35 mouse cellular contexts compared by ENCODE assay signal in genomic region chr3:69689791-69690190, GRCm38 (mm10).
"Had no signal": no experiment of that assay in that cellular context is flagged by ENCODE, and none has a peak within 500 bp of the region (broad histone marks: within the 10 kb centered on the region; RNA-seq: fewer than 3 reads in every experiment).

No protein-coding gene starts in this region.

- H3K9ac ChIP-seq: heart, embryonic 12.5 days; heart, embryonic 13.5 days; heart, embryonic 15.5 days; hindbrain, embryonic 12.5 days; hindbrain, embryonic 13.5 days; hindbrain, embryonic 14.5 days; hindbrain, embryonic 15.5 days; intestine, embryonic 15.5 days; kidney, embryonic 15.5 days had no signal

- H3K4me3 ChIP-seq: heart, adult 2 months; heart, embryonic 10.5 days; heart, embryonic 12.5 days; heart, embryonic 13.5 days; heart, embryonic 15.5 days; hindbrain, embryonic 10.5 days; hindbrain, embryonic 12.5 days; hindbrain, embryonic 13.5 days; hindbrain, embryonic 15.5 days; intestine, embryonic 15.5 days; kidney, embryonic 15.5 days; layer of hippocampus, adult 2 months had no signal

- DNase-seq: heart, adult 2 months; heart, postnatal 10 days; heart, postnatal 14 days; heart, postnatal 36 days; kidney, adult 11 months; kidney, adult 18-20 months; kidney, adult 2 months; kidney, adult 8-10 months; kidney, adult 9 months; kidney, postnatal 10 days; kidney, postnatal 14 days; kidney, postnatal 25 days; kidney, postnatal 36 days; kidney, postnatal 4 days; layer of hippocampus, adult 9-11 months; layer of hippocampus, postnatal 36 days had no signal

- H3K4me1 ChIP-seq: heart, embryonic 12.5 days; heart, embryonic 13.5 days; heart, embryonic 15.5 days; hindbrain, embryonic 10.5 days; hindbrain, embryonic 12.5 days; hindbrain, embryonic 13.5 days; hindbrain, embryonic 15.5 days; intestine, embryonic 15.5 days; kidney, embryonic 15.5 days had no signal

- ATAC-seq: hindbrain, embryonic 16.5 days; hindbrain, postnatal 0 days; inflammation-experienced regulatory T-cells, adult 6 months; intestine, embryonic 15.5 days; intestine, embryonic 16.5 days; intestine, postnatal 0 days had no signal

- H3K27me3 ChIP-seq: heart, embryonic 12.5 days; heart, embryonic 13.5 days; heart, embryonic 15.5 days; hindbrain, embryonic 12.5 days; hindbrain, embryonic 13.5 days; hindbrain, embryonic 15.5 days; intestine, embryonic 15.5 days; kidney, embryonic 15.5 days had no signal

- H3K9me3 ChIP-seq: heart, embryonic 10.5 days; heart, embryonic 12.5 days; heart, embryonic 13.5 days; heart, embryonic 15.5 days; hindbrain, embryonic 10.5 days; hindbrain, embryonic 12.5 days; hindbrain, embryonic 13.5 days; hindbrain, embryonic 15.5 days; intestine, embryonic 15.5 days; kidney, embryonic 15.5 days had no signal

- H3K36me3 ChIP-seq: heart, embryonic 10.5 days; heart, embryonic 12.5 days; heart, embryonic 13.5 days; heart, embryonic 15.5 days; hindbrain, embryonic 10.5 days; hindbrain, embryonic 12.5 days; hindbrain, embryonic 13.5 days; hindbrain, embryonic 15.5 days; intestine, embryonic 15.5 days; kidney, embryonic 15.5 days had no signal

- H3K4me2 ChIP-seq: heart, embryonic 11.5 days; heart, embryonic 12.5 days; heart, embryonic 13.5 days; heart, embryonic 15.5 days; hindbrain, embryonic 12.5 days; hindbrain, embryonic 13.5 days; hindbrain, embryonic 14.5 days; hindbrain, embryonic 15.5 days; intestine, embryonic 15.5 days; kidney, embryonic 15.5 days had no signal

- H3K27ac ChIP-seq: heart, adult 2 months; heart, embryonic 10.5 days; heart, embryonic 13.5 days; heart, embryonic 15.5 days; hindbrain, embryonic 10.5 days; hindbrain, embryonic 12.5 days; hindbrain, embryonic 13.5 days; hindbrain, embryonic 14.5 days; hindbrain, embryonic 15.5 days; hindbrain, postnatal 0 days; intestine, embryonic 15.5 days; kidney, embryonic 15.5 days; kidney, postnatal 0 days; layer of hippocampus, adult 2 months had no signal
